Mouse (Mus musculus) v-Abl transformed pro-B cells (cell line): ENCODE results near the gene Cnksr1.
"Not testable (repeated sequence)": the region's sequence is repeated elsewhere in the genome, so short reads cannot be mapped to it uniquely, and the experiment has no call there.

Experiments used
- in situ Hi-C, 2 experiments: fragments of 400-800 bp; cut with MboI; formaldehyde crosslinking; loops; one replicate each; pipeline ENCODE4 v1.15.1; 2025; ENCODE audit not compliant: unreplicated experiment in 2 of 2

Cnksr1 gene

DNA sequence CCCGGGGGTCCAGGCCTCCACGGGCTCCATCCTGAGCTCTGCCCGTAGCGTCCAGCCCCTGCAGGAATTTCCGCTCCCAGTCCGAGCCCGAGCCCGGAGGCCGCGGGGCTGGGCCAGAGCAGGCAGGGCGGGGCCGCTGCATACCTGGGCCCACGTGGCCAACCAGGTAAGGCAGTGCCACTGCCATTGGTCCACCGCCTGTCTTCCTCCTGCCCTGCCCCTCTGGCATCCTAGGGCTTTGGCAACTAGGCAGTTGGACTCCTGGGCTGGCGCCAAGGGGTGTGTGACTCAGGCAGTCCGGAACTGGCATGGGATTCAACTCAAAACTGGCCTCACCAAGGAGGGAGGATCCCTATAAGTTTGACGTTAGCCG, at the start of gene Cnksr1:
TSS of gene Cnksr1 (minus strand) at position 121 of the 373 bp plus-strand sequence.
- in situ Hi-C loops, result no loop called here

DNA sequence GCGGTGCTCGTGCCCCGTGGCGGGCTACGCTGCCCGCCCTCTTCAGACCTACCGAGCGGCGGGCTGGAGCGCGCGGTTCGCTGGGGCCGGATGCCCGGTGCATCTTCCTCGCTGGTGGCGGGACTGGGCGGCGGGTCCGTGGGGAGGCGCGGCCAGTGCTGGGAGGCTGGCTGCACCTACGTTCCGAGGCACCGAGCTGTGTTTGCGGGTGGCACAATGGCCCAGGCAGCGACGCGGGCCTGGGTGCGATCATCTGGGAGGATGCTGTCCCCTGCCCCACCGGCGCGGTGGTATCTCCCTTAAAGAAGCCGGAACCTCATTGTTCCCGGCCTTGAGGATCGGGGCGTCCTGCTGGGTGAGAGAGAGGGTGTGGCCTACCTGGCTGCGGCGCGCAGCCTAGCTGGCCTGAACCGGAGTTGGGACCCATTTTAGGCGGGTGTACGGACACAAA, 49.4 kb upstream of the Cnksr1 start, which contains the start of gene Pdik1l:
TSS of gene Pdik1l (minus strand) at position 321 of the 451 bp plus-strand sequence.
- in situ Hi-C loops, result loop anchor here in 1 of 2 experiments (5.0 kb wide), 2 partner anchors 100 to 250 kb away; partner anchors contain the start of gene Cep85

DNA sequence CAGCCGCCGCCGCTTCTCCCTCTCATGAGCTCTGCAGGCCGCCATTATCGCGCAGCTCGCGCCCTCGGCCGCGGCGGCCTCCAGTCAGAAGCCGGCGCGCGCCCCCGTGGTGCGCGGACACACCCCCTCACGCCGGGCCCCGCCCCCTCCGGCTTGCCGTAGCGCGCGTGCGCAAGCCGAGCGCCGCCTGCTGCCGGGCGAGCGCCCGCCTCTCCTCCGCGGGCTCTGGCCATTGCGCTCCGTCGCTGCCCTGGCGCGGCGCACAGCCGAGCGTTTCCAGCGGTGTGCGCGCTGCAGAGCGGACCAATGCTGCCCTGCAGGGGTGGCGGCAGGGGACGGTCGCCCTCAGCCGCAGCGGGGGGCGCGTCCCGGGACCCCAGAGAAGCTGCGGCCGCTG, 49.0 kb upstream of the Cnksr1 start:
- in situ Hi-C loops, result loop anchor here in 1 of 2 experiments (5.0 kb wide), 2 partner anchors 100 to 250 kb away; partner anchors contain the start of gene Cep85

DNA sequence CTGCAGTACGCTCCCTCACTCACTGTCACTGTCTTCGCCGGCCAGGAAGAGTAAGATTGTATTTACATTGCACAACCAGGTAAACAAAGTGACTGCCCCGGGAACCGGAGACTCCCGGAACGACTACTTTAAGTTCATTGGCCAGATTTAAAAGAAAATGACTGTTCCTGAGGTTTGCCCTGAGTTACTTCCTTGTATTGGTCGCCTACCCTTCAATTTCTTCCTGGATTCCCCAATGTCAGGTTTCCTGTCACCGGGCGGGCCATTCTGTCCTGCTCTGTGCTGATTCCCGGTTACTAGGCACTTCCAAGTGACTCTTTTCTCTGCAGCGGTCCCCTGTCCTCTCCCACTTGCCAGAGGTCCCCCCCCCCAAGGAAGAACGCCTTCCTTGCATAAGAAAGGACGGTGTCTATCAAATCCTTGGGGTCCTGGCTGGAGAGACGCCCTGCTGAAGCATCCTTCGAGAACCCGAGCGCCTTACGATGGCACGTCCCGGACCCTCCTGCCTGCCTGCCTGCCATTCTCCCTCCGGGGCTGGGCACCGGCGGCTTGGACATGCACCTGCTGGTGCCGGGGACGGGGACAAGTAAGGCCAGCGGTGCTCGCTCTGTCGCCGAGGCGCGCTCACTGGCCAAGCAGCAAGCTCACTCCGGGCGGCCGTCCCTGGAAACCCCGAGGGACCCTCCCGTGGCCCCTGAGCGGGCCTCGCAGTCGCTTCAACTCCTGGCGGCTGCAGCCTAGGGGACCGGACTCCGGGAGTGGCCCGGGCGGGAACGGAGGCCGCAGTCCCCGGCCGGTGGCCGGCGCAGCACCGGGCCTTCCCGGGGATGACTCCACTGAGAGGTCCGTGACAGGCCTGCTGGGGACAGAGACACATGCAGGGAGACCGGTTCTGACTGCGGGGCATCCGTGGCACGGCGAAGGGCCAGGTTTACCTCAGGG, 48.3 kb upstream of the Cnksr1 start:
- in situ Hi-C loops, result loop anchor here in 1 of 2 experiments (5.0 kb wide), 2 partner anchors 99 to 249 kb away; partner anchors contain the start of gene Cep85

DNA sequence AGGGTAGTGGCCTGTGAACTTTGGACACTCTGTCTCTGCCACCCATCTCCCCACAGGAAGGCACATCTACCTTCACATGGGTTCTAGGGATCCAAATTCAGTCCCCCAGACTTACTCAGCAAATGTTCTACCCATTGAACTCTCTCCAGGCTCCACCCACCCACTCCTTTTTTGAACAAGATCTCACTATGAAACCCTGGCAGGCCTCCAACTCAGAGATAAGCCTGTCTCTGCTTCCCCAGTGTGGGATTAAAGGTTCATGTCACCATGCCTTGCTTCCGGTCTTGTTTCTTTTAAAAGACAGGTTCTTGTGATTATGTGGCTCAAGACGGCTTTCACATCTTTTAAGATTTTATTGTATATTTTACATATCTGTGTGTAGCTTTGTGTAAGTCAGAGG, 46.7 kb upstream of the Cnksr1 start:
- in situ Hi-C loops, result loop anchor here in 1 of 2 experiments (5.0 kb wide), 2 partner anchors 98 to 248 kb away; partner anchors contain the start of gene Cep85

DNA sequence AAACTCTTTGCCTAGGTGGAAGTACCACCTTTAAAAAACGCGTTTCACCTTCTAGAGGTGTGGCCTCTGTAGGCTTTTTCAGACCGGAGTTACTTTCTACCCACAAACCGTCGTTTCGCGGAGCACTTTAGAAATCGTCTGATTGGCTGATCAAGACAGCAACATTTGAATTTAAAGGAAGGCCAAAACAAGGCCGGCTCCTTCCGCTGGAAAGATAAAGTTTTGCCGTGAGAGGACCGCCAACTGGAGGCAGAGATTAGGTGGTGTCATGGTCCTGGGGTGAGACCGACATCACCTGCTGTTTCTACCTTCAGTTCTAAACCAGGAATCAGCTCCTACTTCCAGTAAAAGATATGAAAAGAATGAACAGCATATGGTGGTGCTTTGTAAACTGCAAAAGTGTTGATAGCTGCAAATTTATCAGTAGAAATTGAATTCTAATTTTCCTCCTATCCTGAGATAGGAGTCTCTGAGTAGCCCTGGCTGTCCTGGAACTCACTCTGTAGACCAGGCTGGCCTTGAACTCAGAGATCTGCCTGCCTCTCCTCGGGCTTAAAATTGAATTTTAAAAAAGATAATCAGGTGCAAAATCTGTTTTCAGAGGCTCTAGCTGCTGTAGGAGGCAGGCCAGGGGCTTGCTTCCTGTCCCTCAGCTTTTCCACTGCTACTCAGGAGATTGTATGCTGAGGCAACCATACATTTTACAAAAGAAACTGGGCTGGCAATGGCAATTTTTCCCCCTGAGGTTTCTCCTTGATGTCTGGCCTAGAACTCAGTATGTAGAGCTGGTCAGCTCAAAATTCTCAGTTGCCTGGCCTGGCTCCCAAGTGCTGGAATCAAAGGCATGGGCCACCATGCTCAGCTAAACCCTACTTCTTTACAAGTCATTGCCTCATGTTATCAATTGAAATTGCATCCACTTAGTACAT, 35.5 kb upstream of the Cnksr1 start:
- in situ Hi-C loops, result no loop called here

DNA sequence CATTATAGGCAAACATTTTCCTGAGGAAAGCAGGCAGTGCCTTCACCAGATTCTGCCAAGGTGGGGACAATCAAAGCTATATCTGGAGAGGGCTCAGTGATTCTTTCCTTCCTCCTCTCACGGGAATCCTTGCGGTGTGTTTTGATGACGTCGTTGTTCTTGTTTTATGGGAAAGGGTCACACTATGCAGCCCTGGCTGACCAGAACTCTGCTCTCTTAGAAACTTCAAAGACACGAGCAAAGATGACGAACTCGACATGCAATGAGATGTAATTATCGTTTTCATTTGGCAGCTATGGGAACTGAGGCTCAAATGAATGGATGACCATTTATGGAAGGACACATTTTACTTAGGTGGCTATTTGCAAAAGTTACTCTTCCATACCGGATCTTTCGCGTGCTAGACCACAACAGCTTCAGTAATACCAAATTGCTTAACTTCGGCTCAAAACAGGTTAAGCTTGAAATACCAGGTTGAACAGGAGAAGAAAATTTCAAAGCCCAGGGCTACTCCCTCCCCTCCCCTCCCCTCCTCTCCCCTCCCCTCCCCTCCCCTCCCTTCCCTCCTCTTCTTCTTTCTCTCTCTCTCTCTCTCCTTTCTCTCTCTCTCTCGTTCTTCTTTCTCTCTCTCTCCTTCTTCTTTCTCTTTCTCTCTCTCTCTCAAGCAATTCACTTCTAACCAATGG, 34.7 kb upstream of the Cnksr1 start:
- in situ Hi-C loops, result no loop called here

DNA sequence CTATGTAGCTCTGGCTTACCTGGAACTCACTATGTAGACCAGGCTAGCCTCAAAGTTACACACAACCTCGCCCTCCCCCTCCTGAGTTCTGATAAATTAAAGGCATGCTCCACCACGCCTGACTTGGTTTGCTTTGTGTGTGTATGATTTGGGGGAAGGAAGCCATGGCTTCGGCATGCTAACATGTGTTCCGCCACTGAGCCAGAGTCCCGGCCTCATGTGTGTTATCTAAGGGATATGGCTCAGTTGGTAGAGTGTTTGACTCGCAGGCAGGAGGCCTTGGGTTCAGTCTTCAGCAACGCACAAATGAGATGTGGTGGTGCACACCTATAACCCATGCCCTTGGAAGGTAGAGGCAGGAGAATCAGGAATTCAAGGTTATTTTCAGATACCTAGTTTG, 33.8 kb upstream of the Cnksr1 start:
- in situ Hi-C loops, result no loop called here

DNA sequence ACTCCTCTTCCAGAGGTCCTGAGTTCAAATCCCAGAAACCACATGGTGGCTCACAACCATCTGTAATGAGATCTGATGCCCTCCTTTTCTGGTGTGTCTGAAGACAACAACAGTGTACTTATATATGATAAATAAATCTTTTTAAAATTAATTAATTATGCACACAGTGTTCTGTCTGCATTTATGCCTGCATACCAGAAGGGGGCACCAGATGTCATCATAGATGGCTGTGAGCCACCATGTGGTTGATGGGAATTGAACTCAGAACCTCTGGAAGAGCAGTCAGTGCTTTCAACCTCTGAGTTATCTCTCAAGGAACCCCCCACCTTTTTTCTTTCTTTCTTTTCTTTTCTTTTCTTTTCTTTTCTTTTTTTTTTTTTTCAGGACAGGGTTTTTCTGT, 31.4 kb upstream of the Cnksr1 start:
- in situ Hi-C loops, result not testable (repeated sequence)

DNA sequence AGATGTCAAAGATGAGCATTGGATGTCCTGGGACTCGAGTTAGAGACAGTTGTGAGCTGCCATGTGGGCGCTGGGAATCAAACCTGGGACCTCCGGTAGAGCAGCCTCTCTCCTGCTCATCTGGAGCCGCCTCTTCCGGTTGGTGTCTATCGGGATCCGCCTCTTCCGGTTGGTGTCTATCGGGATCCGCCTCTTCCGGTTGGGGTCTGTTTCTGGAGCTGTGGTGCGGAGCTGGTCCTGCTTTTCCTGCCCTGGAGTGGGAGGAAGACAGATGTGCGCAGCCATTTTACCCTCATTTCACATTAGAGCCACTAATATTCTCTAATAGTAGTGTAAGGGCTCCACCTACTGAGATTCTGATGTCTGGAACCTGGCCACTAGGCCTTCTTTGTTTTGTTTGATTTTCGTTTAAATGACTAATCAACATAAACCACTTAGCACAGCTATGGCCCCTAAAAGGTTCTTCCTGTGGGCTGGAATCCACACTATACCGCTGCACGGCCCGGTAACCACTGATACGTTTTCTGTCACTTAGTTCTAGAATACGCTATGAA, 30.0 kb upstream of the Cnksr1 start:
- in situ Hi-C loops, result no loop called here

DNA sequence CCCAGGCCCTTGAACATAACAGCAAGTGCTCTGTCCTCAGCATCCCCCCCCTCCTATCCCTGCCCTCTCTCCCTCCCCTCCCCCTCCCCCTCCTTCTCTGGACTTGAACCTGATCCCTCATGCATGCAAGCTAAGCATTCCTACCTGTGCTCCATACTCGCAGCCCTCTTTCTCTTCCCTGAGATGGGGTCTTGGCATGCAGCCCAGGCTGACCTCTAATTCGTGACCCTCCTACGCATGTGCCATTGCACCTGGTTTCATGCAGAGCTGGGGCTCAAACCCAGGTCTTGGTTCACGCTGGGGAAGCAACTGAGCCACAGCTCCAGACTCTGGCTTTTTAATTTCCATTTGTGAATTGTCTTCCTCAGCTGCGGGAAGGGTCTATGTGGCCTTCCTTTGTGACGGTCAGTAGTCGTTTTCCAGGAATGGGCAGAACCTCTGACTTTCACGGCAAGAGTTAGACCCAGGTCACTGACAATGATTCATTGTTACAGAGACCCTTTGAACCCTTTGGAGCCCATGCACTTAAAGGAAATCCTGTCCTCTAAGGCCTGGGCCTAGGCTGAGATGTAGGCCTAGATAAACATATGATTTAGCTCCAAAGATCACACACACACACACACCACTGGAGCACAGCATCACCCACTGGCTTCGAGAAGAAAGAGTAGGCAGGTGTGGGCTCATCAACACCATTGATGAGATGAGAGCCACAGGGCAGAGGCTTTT, 27.8 kb upstream of the Cnksr1 start:
- in situ Hi-C loops, result no loop called here

DNA sequence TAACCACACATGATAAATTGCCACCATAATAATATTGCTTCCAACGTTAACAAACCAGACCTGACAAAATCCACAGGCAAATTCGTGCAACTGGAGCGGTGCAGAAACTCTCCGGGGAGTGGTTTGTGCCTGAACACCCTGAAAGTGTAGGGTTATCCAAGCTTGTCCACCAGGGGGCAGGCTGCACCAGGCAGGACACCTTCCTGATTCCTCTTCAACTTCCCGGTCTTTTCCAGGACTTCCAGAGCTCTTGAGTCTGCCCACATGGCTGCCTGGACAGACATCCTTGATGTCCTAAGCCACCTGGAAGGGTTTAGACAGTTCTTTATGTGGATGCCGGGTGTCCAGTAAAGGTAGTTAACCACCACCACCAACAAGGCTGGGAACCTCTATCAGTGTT, 25.0 kb upstream of the Cnksr1 start:
- in situ Hi-C loops, result no loop called here

DNA sequence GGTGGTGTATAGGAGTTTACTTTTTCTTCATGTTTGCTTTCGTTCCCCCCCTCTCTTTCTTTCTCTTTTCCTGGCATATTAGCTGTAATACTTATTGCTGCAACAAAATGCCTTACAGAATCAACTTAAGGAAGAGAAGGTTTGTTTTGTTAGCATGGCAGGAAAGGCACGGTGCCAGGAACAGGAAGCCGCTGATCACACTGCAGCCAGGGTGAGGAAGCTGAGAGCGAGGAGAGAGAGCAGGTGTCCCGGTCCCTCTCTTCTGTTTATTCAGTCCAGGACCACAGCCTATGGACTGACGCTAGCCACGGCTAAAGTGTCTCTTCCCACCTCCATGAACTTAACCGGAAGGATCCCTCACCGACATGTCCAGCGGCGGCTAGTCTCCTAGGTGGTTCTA, 20.2 kb upstream of the Cnksr1 start:
- in situ Hi-C loops, result loop anchor here in 1 of 2 experiments (5.0 kb wide), 1 partner anchor 34 kb away; no protein-coding TSS in a partner anchor

DNA sequence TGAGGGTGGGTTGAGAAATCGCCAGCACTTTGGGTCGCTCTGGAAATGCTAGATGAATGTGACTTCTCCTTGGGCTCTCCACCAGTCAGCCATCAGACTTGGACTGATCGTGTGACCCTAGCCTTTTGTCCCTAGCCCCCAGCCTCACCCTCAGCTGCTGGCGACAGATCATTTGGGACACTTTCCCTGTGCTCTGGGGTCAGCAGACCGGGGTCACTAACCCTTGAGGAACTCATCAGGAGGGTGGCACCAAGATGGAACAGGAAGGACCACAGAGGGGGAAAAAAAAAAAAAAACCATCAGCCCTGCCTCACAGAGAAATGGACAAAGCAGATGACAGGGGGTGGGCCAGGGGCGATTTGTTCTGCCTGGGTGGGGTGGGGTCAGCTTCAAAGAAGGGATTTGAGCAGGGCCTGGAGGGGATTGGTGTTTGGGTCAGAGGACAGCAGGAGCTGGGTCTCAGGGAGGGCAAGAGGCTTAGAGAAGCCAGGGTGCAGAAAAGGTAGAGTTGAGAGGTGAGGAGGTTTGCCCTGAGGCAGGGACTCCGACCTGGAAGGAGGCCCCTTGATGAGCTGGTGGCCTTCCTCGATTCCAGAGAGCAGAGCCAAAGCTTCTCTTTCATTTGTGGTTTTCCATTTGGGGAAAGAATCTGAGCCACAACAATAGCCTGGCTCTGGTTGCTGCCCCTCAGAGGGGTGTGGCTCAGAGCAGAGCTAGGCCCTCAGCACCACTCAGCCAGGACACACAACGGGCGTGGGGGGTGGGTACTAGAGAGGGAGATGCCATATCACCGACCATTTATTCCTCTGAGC, 19.2 kb upstream of the Cnksr1 start:
- in situ Hi-C loops, result loop anchor here in 1 of 2 experiments (5.0 kb wide), 1 partner anchor 35 kb away; no protein-coding TSS in a partner anchor

DNA sequence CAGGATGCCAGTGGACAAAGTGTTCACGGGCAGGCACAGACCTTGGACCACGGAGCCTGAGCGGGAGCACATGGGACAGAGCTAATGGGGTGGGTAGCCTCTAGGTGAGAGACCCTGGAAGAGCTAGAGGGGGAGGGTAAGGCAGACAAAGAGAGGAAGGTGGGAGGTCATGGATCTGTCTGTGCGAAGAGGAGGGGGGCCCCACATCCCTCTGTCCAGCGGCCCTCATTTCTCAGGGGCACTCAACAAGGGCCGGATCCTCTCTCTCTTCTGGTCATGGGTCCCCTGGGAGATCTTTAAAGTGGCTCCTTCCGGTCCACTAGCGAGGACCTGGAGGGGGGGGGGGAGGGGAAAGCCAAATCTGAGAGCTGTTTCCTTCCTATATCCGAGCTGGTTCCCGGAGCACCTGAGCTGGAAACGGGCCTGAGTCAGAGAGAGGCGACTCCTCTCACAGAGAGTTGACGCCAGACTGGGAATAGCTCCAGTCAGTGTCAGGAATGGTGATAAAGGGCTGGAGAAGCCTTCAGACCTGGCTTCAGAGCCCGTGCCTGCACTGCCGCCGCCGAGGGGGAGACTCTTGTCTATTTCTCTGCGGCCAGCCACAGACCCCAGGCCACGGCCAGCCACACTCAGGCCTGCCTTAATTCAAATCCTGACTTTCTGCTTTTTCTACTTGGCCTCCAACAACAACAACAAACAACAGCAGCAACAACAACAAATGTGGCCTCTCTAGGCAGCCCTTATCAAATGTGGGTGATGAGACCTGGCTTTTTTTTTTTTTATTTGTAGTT, 18.4 kb upstream of the Cnksr1 start:
- in situ Hi-C loops, result loop anchor here in 1 of 2 experiments (5.0 kb wide), 1 partner anchor 36 kb away; no protein-coding TSS in a partner anchor

DNA sequence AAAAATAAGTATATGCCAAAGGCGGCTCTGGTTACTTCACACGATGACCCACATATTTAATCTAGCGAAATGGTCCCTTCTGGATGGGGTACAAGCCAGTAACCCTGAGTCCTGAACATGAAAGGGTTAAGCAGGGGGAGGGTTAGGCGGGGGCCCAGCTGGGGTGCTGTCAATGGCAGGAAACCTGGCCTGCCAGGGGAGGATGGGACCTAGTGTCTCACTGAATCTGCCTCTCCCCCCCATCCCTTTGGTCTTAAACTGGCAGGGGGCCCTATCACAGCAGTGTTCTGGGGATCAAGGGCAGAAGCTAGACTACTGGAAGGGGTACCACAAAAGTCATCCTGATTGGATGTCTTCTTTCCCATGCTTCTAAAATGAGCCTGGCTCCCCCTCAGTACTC, 17.7 kb upstream of the Cnksr1 start:
- in situ Hi-C loops, result loop anchor here in 1 of 2 experiments (5.0 kb wide), 1 partner anchor 36 kb away; no protein-coding TSS in a partner anchor

DNA sequence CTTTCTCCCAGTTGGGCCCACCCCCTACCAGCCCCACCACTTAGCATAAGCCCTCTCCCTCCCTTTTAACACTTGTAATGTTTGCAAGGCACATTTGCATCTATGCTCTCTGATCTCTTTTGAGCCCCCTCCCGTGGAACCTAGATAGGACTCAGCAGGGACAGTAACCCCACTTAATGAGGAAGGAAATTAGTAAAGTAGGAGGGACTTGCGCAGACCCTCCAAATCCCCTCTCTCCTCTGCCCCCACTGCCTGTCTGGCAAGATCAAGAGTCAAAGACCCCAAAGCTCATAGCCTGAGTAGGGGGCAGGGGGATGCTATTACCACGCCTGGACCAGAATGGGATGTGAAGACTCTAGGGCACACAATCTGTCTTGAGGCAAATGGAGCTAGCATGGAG, 16.6 kb upstream of the Cnksr1 start:
- in situ Hi-C loops, result loop anchor here in 1 of 2 experiments (5.0 kb wide), 1 partner anchor 37 kb away; no protein-coding TSS in a partner anchor
